Mouse (Mus musculus) hindbrain, embryonic 13.5 days (tissue): ENCODE results near the gene Ltb4r2. TPM values are rescaled to one million over a fixed set of nuclear protein-coding genes. Genes with fewer than 3 reads are reported as not detected.

Experiments
- ATAC-seq: fragments of 200-750 bp; cut with Nextera tagmentation; 2 replicates; pipeline ENCODE4 v1.8.0; 2017; ENCODE audit warnings: moderate TSS enrichment; ENCODE audit not compliant: low FRiP score
- H3K27ac ChIP-seq: fragments of 300-500 bp; sonication (generic); 2 replicates; pipeline ENCODE4 v1.5.1; 2015; ENCODE audit warnings: inconsistent platforms, mild to moderate bottlenecking, moderate library complexity
- H3K27me3 ChIP-seq: fragments of 300-500 bp; sonication (generic); 2 replicates; pipeline ENCODE4 v1.6.1; 2015; ENCODE audit warnings: mild to moderate bottlenecking, inconsistent platforms
- H3K36me3 ChIP-seq: fragments of 300-500 bp; sonication (generic); 2 replicates; pipeline ENCODE4 v1.6.1; 2015; ENCODE audit warnings: mild to moderate bottlenecking, inconsistent platforms
- H3K4me1 ChIP-seq: fragments of 300-500 bp; sonication (generic); replicated peaks from 2 replicates; pipeline ENCODE4 v1.6.1; 2015; ENCODE audit warnings: inconsistent platforms
- H3K4me2 ChIP-seq: fragments of 300-500 bp; sonication (generic); 2 replicates; pipeline ENCODE4 v1.6.1; 2015; ENCODE audit warnings: inconsistent platforms, mild to moderate bottlenecking, moderate library complexity
- H3K4me3 ChIP-seq: fragments of 300-500 bp; sonication (generic); 2 replicates; pipeline ENCODE4 v1.5.1; 2015; ENCODE audit warnings: mild to moderate bottlenecking, inconsistent platforms
- H3K9ac ChIP-seq: fragments of 300-500 bp; sonication (generic); 2 replicates; pipeline ENCODE4 v1.6.1; 2015; ENCODE audit warnings: mild to moderate bottlenecking, inconsistent platforms
- H3K9me3 ChIP-seq: fragments of 300-500 bp; sonication (generic); 2 replicates; pipeline ENCODE4 v1.6.1; 2016; ENCODE audit warnings: inconsistent platforms
- WGBS: fragments of 180-500 bp; shearing (Covaris S2); methylation state at CpG from one replicate; pipeline ENCODE4 v1.1.7; 2015; 5-methylcytosine and 5-hydroxymethylcytosine counted together
- polyA plus RNA-seq: library from polyadenylated mRNA; unstranded; fragments of >200 nt; fragmentation: Nextera tagmentation; extraction: Ambion mirVana; gene quantifications from 2 replicates; pipeline ENCODE4 v1.2.1, GENCODE M21; 2015

The Ltb4r2 gene
- 0.43 and 0.56 TPM in 2 replicates for polyA plus RNA-seq

- ATAC-seq = no peak
- peak within 1 kb of the TSS; percentile 55 for H3K4me3 ChIP-seq
- H3K27ac ChIP-seq = peak within 1 kb of the TSS; percentile 72
- H3K36me3 ChIP-seq = peaks cover 8% of the 10 kb centered on the region
- peaks cover 29% of the 10 kb centered on the region for H3K4me1 ChIP-seq
- 76% methylated on average over 6 of the region's 6 CpGs for WGBS
- H3K9ac ChIP-seq = peak within 1 kb of the TSS; percentile 83
- peak within 1 kb of the TSS; percentile 86 for H3K4me2 ChIP-seq
- H3K9me3 ChIP-seq = no peaks in the 10 kb centered on the region
- peaks cover 58% of the 10 kb centered on the region for H3K27me3 ChIP-seq
These were observed at the start of gene Ltb4r2 for GRCm38 (mm10) chr14:55761163-55761562. Gene Ltb4r2, plus strand, starts transcription at chr14:55761428.

GRCm38 (mm10) chr14:55711786-55712185 lies 49.4 kb upstream of the Ltb4r2 start:
- no peaks in the 10 kb centered on the region for H3K9me3 ChIP-seq
- H3K27ac ChIP-seq = no peak overlapping the region

GRCm38 (mm10) chr14:55713007-55713728 lies 48.1 kb upstream of the Ltb4r2 start:
- no peak for ATAC-seq
- no peak overlapping the region for H3K9ac ChIP-seq
- H3K4me2 ChIP-seq = no peak overlapping the region

More at GRCm38 (mm10) chr14:55711786-55712185, 49.4 kb upstream of the Ltb4r2 start:
- H3K27me3 ChIP-seq = peaks cover 33% of the 10 kb centered on the region
- H3K36me3 ChIP-seq = peaks cover 8% of the 10 kb centered on the region
- H3K4me2 ChIP-seq = no peak overlapping the region
- no peak overlapping the region for H3K4me3 ChIP-seq
- no peaks in the 10 kb centered on the region for H3K4me1 ChIP-seq
- 83% methylated on average over 7 of the region's 7 CpGs for WGBS
- no peak for ATAC-seq
- no peak overlapping the region for H3K9ac ChIP-seq

GRCm38 (mm10) chr14:55713729-55714122 lies 47.5 kb upstream of the Ltb4r2 start, which contains the start of gene Tgm1:
Gene Tgm1, minus strand, starts transcription at chr14:55713926.
- 30% methylated on average over 4 of the region's 4 CpGs for WGBS
- no peak within 1 kb of the TSS for H3K4me3 ChIP-seq
- no peak within 1 kb of the TSS for H3K27ac ChIP-seq
- H3K4me1 ChIP-seq = no peaks in the 10 kb centered on the region
- no peak for ATAC-seq
- no peak within 1 kb of the TSS for H3K4me2 ChIP-seq
- H3K27me3 ChIP-seq = peaks cover 33% of the 10 kb centered on the region
- H3K9me3 ChIP-seq = no peaks in the 10 kb centered on the region
- H3K36me3 ChIP-seq = peaks cover 27% of the 10 kb centered on the region
- H3K9ac ChIP-seq = no peak within 1 kb of the TSS

More at GRCm38 (mm10) chr14:55713007-55713728, 48.1 kb upstream of the Ltb4r2 start:
- Histone ChIP-seq H3K9me3 (no peaks in the 10 kb centered on the region), H3K4me3 (no peak overlapping the region), H3K36me3 (peaks cover 21% of the 10 kb centered on the region), H3K27ac (no peak overlapping the region), H3K4me1 (no peaks in the 10 kb centered on the region), H3K27me3 (peaks cover 33% of the 10 kb centered on the region)
- 17% methylated on average over 24 of the region's 25 CpGs for WGBS

- Histone ChIP-seq H3K9me3 (no peaks in the 10 kb centered on the region), H3K9ac (no peak overlapping the region), H3K4me2 (no peak overlapping the region), H3K4me3 (no peak overlapping the region), H3K36me3 (peaks cover 38% of the 10 kb centered on the region), H3K27ac (no peak overlapping the region), H3K4me1 (no peaks in the 10 kb centered on the region), H3K27me3 (peaks cover 33% of the 10 kb centered on the region)
- no peak for ATAC-seq
- WGBS = 43% methylated on average over 6 of the region's 6 CpGs
These were observed 46.3 kb upstream of the Ltb4r2 start for GRCm38 (mm10) chr14:55714893-55715292.

GRCm38 (mm10) chr14:55716271-55716670 lies 45.0 kb upstream of the Ltb4r2 start:
- no peak overlapping the region for H3K27ac ChIP-seq
- no peak for ATAC-seq
- no peak overlapping the region for H3K4me2 ChIP-seq
- peaks cover 30% of the 10 kb centered on the region for H3K27me3 ChIP-seq
- H3K36me3 ChIP-seq = peaks cover 39% of the 10 kb centered on the region
- WGBS = 92% methylated on average over 6 of the region's 6 CpGs
- no peak overlapping the region for H3K4me3 ChIP-seq
- no peaks in the 10 kb centered on the region for H3K9me3 ChIP-seq
- peaks cover 9% of the 10 kb centered on the region for H3K4me1 ChIP-seq
- H3K9ac ChIP-seq = no peak overlapping the region

GRCm38 (mm10) chr14:55716884-55717283 lies 44.3 kb upstream of the Ltb4r2 start:
- H3K4me2 ChIP-seq = no peak overlapping the region
- WGBS = 82% methylated on average over 8 of the region's 8 CpGs

GRCm38 (mm10) chr14:55719737-55720136 lies 41.5 kb upstream of the Ltb4r2 start:
- no peak overlapping the region for H3K9ac ChIP-seq
- 92% methylated on average over 6 of the region's 6 CpGs for WGBS
- H3K9me3 ChIP-seq = no peaks in the 10 kb centered on the region
- no peak overlapping the region for H3K4me2 ChIP-seq
- ATAC-seq = no peak
- H3K4me3 ChIP-seq = no peak overlapping the region
- H3K4me1 ChIP-seq = peaks cover 16% of the 10 kb centered on the region
- H3K36me3 ChIP-seq = peaks cover 39% of the 10 kb centered on the region
- H3K27me3 ChIP-seq = no peaks in the 10 kb centered on the region
- H3K27ac ChIP-seq = no peak overlapping the region

More at GRCm38 (mm10) chr14:55716884-55717283, 44.3 kb upstream of the Ltb4r2 start:
- Histone ChIP-seq H3K9me3 (no peaks in the 10 kb centered on the region), H3K9ac (no peak overlapping the region), H3K36me3 (peaks cover 39% of the 10 kb centered on the region), H3K27ac (no peak overlapping the region), H3K4me3 (no peak overlapping the region), H3K27me3 (peaks cover 24% of the 10 kb centered on the region), H3K4me1 (peaks cover 11% of the 10 kb centered on the region)
- ATAC-seq = no peak

GRCm38 (mm10) chr14:55720666-55721065 lies 40.6 kb upstream of the Ltb4r2 start:
- no peak for ATAC-seq
- H3K27ac ChIP-seq = no peak overlapping the region
- H3K4me3 ChIP-seq = peak overlapping the region; percentile 73; the same call in 1 of the 2 replicates
- H3K4me2 ChIP-seq = peak overlapping the region; percentile 61
- WGBS = 93% methylated on average over 12 of the region's 12 CpGs
- H3K27me3 ChIP-seq = no peaks in the 10 kb centered on the region
- peaks cover 16% of the 10 kb centered on the region for H3K4me1 ChIP-seq
- H3K36me3 ChIP-seq = peaks cover 39% of the 10 kb centered on the region
- no peaks in the 10 kb centered on the region for H3K9me3 ChIP-seq
- peak overlapping the region; percentile 29; the same call in 1 of the 2 replicates for H3K9ac ChIP-seq

GRCm38 (mm10) chr14:55721076-55721475 lies 40.2 kb upstream of the Ltb4r2 start:
- H3K9ac ChIP-seq = peak overlapping the region; percentile 81
- H3K4me1 ChIP-seq = peaks cover 16% of the 10 kb centered on the region
- no peaks in the 10 kb centered on the region for H3K9me3 ChIP-seq
- H3K4me3 ChIP-seq = peak overlapping the region; percentile 73
- H3K27ac ChIP-seq = no peak overlapping the region
- peak overlapping the region; percentile 61 for H3K4me2 ChIP-seq
- ATAC-seq = peak; percentile 1; the same call in 1 of the 2 replicates
- peaks cover 38% of the 10 kb centered on the region for H3K36me3 ChIP-seq
- 70% methylated on average over 6 of the region's 6 CpGs for WGBS
- H3K27me3 ChIP-seq = no peaks in the 10 kb centered on the region

- Histone ChIP-seq H3K36me3 (peaks cover 30% of the 10 kb centered on the region), H3K4me3 (peak within 1 kb of the TSS; percentile 73), H3K27me3 (no peaks in the 10 kb centered on the region), H3K9me3 (no peaks in the 10 kb centered on the region), H3K9ac (peak within 1 kb of the TSS; percentile 81), H3K27ac (peak within 1 kb of the TSS; percentile 90), H3K4me1 (peaks cover 16% of the 10 kb centered on the region), H3K4me2 (peak within 1 kb of the TSS; percentile 61)
- WGBS = under 1% methylated on average over 47 of the region's 50 CpGs
- peak; percentile 98 for ATAC-seq
These were observed 39.4 kb upstream of the Ltb4r2 start, which contains the start of gene Rabggta for GRCm38 (mm10) chr14:55721700-55722437. Gene Rabggta, minus strand, starts transcription at chr14:55722263.

GRCm38 (mm10) chr14:55722438-55722945 lies 38.7 kb upstream of the Ltb4r2 start:
- Histone ChIP-seq H3K4me2 (peak overlapping the region; percentile 61), H3K27ac (peak overlapping the region; percentile 90; the same call in 1 of the 2 replicates), H3K4me1 (peaks cover 16% of the 10 kb centered on the region), H3K9ac (peak overlapping the region; percentile 81), H3K9me3 (no peaks in the 10 kb centered on the region), H3K36me3 (peaks cover 24% of the 10 kb centered on the region), H3K27me3 (no peaks in the 10 kb centered on the region), H3K4me3 (peak overlapping the region; percentile 73)
- peak; percentile 17 for ATAC-seq
- 51% methylated on average over 8 of the region's 8 CpGs for WGBS
